9 mouse cellular contexts compared by ENCODE assay signal in the genomic region with DNA sequence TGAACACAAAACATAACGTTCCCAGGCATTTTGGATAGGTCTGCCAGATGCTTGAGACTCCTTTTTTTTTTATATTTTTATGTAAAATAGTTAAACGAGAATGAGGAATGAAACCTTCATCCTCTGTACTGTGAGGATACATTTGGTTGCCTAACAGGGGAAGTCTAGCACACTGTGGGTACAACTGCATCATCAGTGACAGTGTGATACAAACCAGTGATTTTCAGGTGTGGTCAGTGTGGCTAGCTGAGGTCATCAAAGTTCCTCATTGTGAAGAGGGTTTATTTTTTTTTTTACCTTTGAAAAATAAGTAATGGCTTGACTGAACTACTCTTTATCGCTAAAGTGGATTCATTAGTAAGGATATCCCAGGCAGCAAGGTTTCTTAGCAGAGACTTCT.
"Had no signal": no experiment of that assay in that cellular context is flagged by ENCODE, and none has a peak within 500 bp of the region (broad histone marks: within the 10 kb centered on the region; RNA-seq: fewer than 3 reads in every experiment).

No protein-coding gene starts in this region.

- H3K4me1 ChIP-seq: limb, embryonic 13.5 days; midbrain, embryonic 10.5 days; midbrain, embryonic 15.5 days had no signal

- H3K27ac ChIP-seq: hindbrain, postnatal 0 days; limb, embryonic 13.5 days; liver, embryonic 14.5 days; midbrain, embryonic 10.5 days; midbrain, embryonic 15.5 days had no signal

- H3K36me3 ChIP-seq: limb, embryonic 13.5 days; midbrain, embryonic 10.5 days; midbrain, embryonic 15.5 days had no signal

- ATAC-seq: hindbrain, postnatal 0 days; midbrain, embryonic 15.5 days had no signal

- H3K27me3 ChIP-seq: limb, embryonic 13.5 days; midbrain, embryonic 15.5 days had no signal

- H3K4me3 ChIP-seq: limb, embryonic 13.5 days; midbrain, embryonic 10.5 days; midbrain, embryonic 15.5 days had no signal

- DNase-seq: kidney, adult 18-20 months; kidney, postnatal 14 days; lung, adult 18-20 months; thymus, postnatal 36 days had no signal
